Mouse (Mus musculus) retina, embryonic 14.5 days (tissue): ENCODE measurements around the gene Vmn1r104.
"Not testable (repeated sequence)": the region's sequence is repeated elsewhere in the genome, so short reads cannot be mapped to it uniquely, and the experiment has no call there.

Source experiments
- DNase-seq: peaks from one replicate; pipeline ENCODE4 v3.0.0-alpha.2; 2015; ENCODE audit warnings: low spot score

The Vmn1r104 gene

GRCm38 (mm10) chr7:20533537-20533936, at the start of gene Vmn1r104:
Gene Vmn1r104 (plus strand): TSS chr7:20533837.
- DNase-seq, result not testable (repeated sequence)

GRCm38 (mm10) chr7:20510434-20510833, 23.2 kb upstream of the Vmn1r104 start, which contains the start of gene Vmn1r103:
Gene Vmn1r103 (minus strand): TSS chr7:20510534.
- not testable (repeated sequence) for DNase-seq

GRCm38 (mm10) chr7:20545657-20546056, 12.0 kb downstream of the Vmn1r104 start, which contains the start of gene Gm5726:
Gene Gm5726 (minus strand): TSS chr7:20545757.
- DNase-seq, result not testable (repeated sequence)

GRCm38 (mm10) chr7:20576141-20576540, 42.5 kb downstream of the Vmn1r104 start, which contains the start of gene Gm4141:
Gene Gm4141 (minus strand): TSS chr7:20576241.
- DNase-seq, result not testable (repeated sequence)
